Mouse (Mus musculus) embryonic fibroblast, embryonic 13.5 days (primary cell): Measurements from ENCODE around the gene Emsy.

ENCODE experiments used
- CTCF ChIP-seq: IDR thresholded peaks from 2 replicates; pipeline ENCODE4 v1.5.1; 2011; ENCODE audit warnings: mild to moderate bottlenecking, control low read depth, low read length, moderate library complexity, borderline replicate concordance; ENCODE audit not compliant: insufficient read depth
- POLR2A ChIP-seq: IDR thresholded peaks from 2 replicates; pipeline ENCODE4 v1.6.1; 2011; ENCODE audit warnings: low read depth, mild to moderate bottlenecking, control low read depth, low read length, moderate library complexity

DNA sequence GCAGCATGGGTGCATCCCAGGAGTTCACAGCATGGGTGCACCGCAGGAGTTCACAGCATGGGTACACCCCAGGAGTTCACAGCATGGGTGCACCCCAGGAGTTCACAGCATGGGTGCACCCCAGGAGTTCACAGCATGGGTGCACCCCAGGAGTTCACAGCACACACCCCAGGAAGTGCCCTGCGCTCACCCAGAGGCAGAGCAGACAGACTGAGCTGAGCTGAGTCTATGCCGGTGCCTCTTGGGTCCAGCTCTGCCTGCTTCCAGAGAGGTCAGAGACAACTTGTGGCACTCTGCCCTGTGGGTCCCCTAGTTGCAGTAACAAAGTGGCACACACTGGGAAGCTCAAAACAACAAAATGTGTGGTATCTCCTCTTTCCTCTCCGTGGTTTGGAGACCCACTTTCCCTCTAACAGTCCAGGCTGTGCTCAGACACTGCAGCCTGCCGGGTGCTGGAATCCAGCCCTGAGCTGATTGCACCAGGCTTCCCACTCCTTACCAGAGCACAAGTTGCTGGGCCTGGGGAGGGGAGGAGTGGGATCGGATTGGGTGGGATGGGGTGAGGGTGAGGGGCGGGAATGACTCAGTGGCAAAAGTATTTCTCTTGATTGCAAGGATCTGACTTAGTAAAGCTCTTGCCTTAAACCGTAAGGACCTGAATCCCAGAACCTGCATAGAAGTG lies 85.6 kb downstream of the Emsy start:
- TF ChIP-seq POLR2A = no peak
- TF ChIP-seq CTCF = no peak
